Mouse (Mus musculus) stomach, postnatal 0 days (tissue): ENCODE data around the gene Tdrd7.

ENCODE experiments used
- CTCF ChIP-seq: IDR thresholded peaks from 2 replicates; pipeline ENCODE4 v1.5.1; 2016; ENCODE audit warnings: antibody characterized with exemption, low read depth, mild to moderate bottlenecking, moderate library complexity
- EP300 ChIP-seq: optimal IDR thresholded peaks from 2 replicates; pipeline ENCODE3; 2016; ENCODE audit warnings: antibody characterized with exemption

DNA sequence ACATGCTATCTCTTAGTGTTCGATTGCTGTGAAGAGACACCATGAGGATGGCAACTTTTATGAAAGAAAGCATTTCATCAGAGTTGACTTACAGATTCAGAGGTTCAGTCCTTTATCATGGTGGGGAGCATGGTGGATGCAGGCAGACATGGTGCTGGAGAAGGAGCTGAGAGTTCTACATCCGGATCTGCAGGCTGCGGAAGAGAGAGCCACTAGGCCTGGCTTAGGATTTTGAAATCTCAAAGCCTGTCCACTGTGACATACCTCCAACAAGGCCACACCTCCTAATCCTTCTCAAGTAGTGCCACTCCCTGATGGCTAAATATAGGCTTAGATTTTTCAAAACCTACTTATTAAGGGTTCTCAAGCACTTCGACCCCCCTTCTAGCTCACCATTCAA, 8.4 kb upstream of the Tdrd7 start:
- TF ChIP-seq CTCF (no peak), EP300 (no peak)
